ENCODE assay signal across 8 mouse cellular contexts in genomic region chr3:75956551-75957302, GRCm38 (mm10). TPM values are rescaled to one million over a fixed set of nuclear protein-coding genes. Genes with fewer than 3 reads are reported as not detected.
DNase-seq lines count a peak whose midpoint lies in the region; ATAC-seq lines count a peak whose summit lies in the region.

TSS of gene Golim4 (minus strand) at chr3:75956949.

- H3K4me1 ChIP-seq in heart, embryonic 10.5 days = peaks cover 31% of the 10 kb centered on the region
- H3K4me1 ChIP-seq in kidney, embryonic 15.5 days = peaks cover 26% of the 10 kb centered on the region

- H3K36me3 ChIP-seq in heart, embryonic 10.5 days = no peaks in the 10 kb centered on the region
- H3K36me3 ChIP-seq in kidney, embryonic 15.5 days = 0 out of 2 replicates have a peak, but pooled peaks cover 1% of the 10 kb centered on the region

- H3K4me2 ChIP-seq in kidney, embryonic 15.5 days = peak within 1 kb of the TSS; percentile 85

- H3K9me3 ChIP-seq in heart, embryonic 10.5 days = no peaks in the 10 kb centered on the region
- H3K9me3 ChIP-seq in kidney, embryonic 15.5 days (replicated peaks) = no peaks in the 10 kb centered on the region

- ATAC-seq in erythroblast, adult 5-6 weeks (replicated peaks; ENCODE audit: low FRiP score, poor library complexity, severe bottlenecking) = peak; percentile 94
- peak; percentile 100 for ATAC-seq in kidney, embryonic 15.5 days (replicated peaks; ENCODE audit: low FRiP score)
- ATAC-seq in monocyte, adult 5-6 weeks (replicated peaks; ENCODE audit: insufficient number of reproducible peaks, low FRiP score, low TSS enrichment, poor library complexity, severe bottlenecking) = peak; percentile 97

- peak within 1 kb of the TSS; percentile 84 for H3K4me3 ChIP-seq in heart, embryonic 10.5 days
- H3K4me3 ChIP-seq in kidney, embryonic 15.5 days (replicated peaks) = peak within 1 kb of the TSS; percentile 80

- DNase-seq in A20 (ENCODE audit: low read depth, low spot score) (peak; percentile 83), liver (peak; percentile 96)
- DNase-seq in brain, adult 2 months (ENCODE audit: low read depth, low spot score) = peak; percentile 97
- DNase-seq in heart, embryonic 10.5 days (ENCODE audit: low spot score) = peak; percentile 98
- DNase-seq in spleen, postnatal 4 days (ENCODE audit: low spot score in 2 of 2) = peak; percentile 91 to 96

- no peaks in the 10 kb centered on the region for H3K27me3 ChIP-seq in heart, embryonic 10.5 days (ENCODE audit: insufficient read depth, poor library complexity, severe bottlenecking)
- no peaks in the 10 kb centered on the region for H3K27me3 ChIP-seq in kidney, embryonic 15.5 days

- WGBS in heart, embryonic 10.5 days = under 1% methylated on average over 46 of the region's 53 CpGs
- under 1% methylated on average over 52 of the region's 53 CpGs for WGBS in kidney, embryonic 15.5 days

- peak within 1 kb of the TSS; percentile 65 for H3K9ac ChIP-seq in kidney, embryonic 15.5 days

- H3K27ac ChIP-seq in heart, embryonic 10.5 days = peak within 1 kb of the TSS; percentile 94
- peak within 1 kb of the TSS; percentile 95 for H3K27ac ChIP-seq in kidney, embryonic 15.5 days

RNA-seq across cellular contexts. Expression of gene Golim4, which starts in this region (rescaled TPM):
- 23.6 and 31.7 TPM in 2 replicates for total RNA-seq in erythroblast, adult 5-6 weeks (2015; ENCODE audit: low replicate concordance)
- 53.1 and 57.7 TPM in 2 replicates for total RNA-seq in erythroblast, adult 5-6 weeks (2017; ENCODE audit: low replicate concordance)
- polyA plus RNA-seq in heart, embryonic 10.5 days (2016; fragmentation: Nextera tagmentation; extraction: Ambion mirVana) = 43.3 and 50.2 TPM in 2 replicates
- 60.0 and 65.7 TPM in 2 replicates for polyA plus RNA-seq in kidney, embryonic 15.5 days (2015; fragmentation: Nextera tagmentation; extraction: Ambion mirVana)
- 20.9 to 27.7 TPM (median 24.2 TPM) in 3 replicates for total RNA-seq in monocyte, adult 5-6 weeks (2017)

Comparison
In these comparisons a context has a peak if more than half of its experiments do, and no peak if none do; other contexts are left out.
1. Peak in every context shown above with its lines: DNase-seq, ATAC-seq, H3K4me3 ChIP-seq and H3K27ac ChIP-seq.